Mouse (Mus musculus) 416B (cell line): ENCODE results near the gene Lgr6.
A peak's percentile ranks its signal among the peaks of the same experiment; 100 is the strongest.
"Not testable (repeated sequence)": the region's sequence is repeated elsewhere in the genome, so short reads cannot be mapped to it uniquely, and the experiment has no call there.

Experiments used
- DNase-seq: peaks from one replicate; pipeline ENCODE4 v3.0.0; 2011; ENCODE audit warnings: low read depth

Lgr6 gene

DNA sequence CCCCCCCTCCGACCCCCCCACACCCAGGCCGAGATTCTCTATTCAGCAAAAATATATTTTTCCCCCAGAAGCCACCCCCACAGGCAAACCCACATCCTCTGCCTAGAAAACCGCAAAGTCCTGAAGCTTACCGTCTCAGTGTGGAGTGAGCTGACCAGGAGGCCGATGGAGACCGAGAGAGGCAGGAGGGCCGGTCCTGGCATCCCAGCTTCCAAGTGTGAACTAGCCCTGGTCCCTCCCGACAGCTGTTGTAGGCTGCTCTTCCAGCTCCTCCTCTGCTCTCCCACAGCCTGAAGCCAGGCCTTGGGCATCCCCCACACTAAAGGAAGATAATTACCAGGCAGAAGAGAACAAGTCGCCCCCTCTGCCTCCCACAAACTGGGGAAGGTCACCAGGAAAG lies 23.9 kb upstream of the Lgr6 start:
- peak; percentile 43 for DNase-seq

DNA sequence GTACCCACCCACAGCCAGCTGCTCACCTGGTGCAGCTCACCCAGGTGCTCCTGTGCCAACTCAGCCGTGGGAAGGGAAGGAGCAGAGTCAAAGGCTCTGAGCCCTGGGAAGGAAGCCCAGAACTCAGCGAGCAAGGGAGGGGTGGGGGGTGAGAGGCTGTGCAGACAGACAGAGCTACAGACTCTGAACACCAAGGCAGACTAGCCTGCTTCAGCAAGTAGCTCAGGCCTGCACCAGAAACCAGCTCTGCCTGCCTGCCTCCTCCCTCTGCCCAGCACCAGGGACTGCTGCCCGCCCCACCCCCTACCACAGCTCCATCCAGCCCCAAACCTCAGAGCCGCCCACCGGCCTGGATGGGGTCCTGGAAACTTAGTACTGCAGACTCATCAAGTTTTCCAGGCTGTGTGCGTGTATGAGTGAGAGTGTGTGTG lies 22.9 kb upstream of the Lgr6 start:
- DNase-seq = no peak

DNA sequence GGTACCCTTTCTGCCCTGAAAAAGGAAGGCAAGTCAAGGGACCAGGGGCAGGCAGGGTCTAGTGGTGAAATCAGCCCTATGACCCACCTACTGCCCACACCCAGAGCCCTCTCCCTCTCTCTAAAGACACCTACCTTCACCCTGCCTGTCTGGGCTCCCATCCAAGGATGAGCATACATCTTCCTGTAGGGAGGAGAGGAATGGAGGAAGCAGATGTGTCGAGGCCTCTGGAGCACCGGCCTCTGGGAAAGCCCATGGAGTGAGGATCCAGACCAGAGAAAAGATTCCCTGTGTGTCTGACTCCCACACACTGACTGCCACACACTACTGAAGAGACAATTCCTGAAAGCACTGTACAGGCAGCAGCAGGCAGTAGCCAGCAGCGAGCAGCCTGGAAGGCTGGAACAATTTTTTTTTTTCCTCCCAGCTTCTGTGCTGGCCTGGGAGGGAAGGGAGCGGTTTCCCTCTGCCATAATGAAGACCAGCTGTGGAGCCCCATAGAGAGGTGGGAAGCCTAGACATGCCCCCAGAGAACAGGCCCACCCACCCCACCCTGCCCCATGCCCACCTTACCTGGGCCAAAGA lies 21.5 kb upstream of the Lgr6 start:
- no peak for DNase-seq

GRCm38 (mm10) chr1:135125990-135126389 lies 20.9 kb upstream of the Lgr6 start:
- no peak for DNase-seq

GRCm38 (mm10) chr1:135124573-135125363 lies 19.7 kb upstream of the Lgr6 start:
- no peak for DNase-seq

DNA sequence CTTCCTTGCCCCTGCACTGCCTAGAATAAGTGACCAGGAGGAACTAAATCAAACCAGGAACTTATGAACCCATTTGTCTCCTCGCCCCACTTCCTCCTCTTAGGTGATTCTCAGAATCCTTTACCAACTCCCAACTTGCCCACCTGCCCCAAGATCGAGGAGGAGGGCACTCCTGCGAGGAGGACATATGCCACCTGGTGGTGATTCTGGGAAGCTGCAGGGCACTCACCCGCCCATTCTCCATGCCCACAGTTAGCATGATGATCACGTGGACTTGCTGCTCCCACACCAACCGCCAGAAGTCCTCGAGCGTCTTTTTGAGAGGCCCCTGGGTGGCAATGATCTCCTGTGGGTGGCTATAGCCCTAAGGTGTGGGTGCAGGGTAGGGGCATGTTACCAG lies 7.6 kb upstream of the Lgr6 start:
- DNase-seq = peak; percentile 78

DNA sequence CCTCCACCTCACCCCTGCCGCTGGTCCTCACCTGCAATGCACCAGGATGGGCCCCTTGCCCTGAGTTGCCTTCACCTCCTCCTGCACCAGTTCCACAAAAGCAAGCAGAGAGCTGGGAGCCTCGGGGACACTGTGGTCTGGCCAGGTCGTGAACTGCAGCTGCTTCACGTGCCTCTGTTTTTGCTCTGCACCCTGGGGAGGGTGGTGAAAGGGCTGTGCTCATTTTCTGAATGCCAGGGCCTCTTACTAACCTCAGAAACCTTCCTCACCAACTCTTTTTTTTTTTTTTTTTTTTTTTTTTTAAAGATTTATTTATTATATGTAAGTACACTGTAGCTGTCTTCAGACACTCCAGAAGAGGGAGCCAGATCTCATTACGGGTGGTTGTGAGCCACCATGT lies 6.2 kb upstream of the Lgr6 start:
- DNase-seq = not testable (repeated sequence)

- DNase-seq = peak; percentile 66
Measured at GRCm38 (mm10) chr1:135110075-135110474, 5.0 kb upstream of the Lgr6 start.

- DNase-seq = peak; percentile 69
Measured at GRCm38 (mm10) chr1:135108611-135109010, 3.5 kb upstream of the Lgr6 start.

GRCm38 (mm10) chr1:135105951-135106350 lies 875 bp upstream of the Lgr6 start:
- peak; percentile 79 for DNase-seq

- DNase-seq = no peak
Measured at GRCm38 (mm10) chr1:135100400-135100799, 4.7 kb downstream of the Lgr6 start.

DNA sequence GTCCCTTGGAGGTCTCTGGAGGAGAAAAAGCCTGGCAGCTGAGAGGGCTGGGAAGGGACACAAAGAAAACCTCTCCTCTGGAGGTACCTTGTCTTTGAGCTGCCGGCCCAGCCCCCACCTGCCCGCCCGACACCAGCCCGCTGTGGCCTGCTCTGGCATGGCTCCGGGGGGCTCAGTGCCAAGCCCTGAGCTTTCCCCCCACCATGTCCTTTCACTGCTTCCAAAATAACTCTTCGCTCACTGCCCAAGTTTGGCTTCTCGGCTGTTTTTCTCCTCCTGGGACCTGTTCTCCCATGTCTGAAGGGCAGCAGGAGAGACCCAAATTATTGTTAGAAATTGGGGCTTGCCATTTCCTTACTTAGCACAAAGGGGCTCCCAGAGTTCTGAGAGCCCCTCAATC lies 6.6 kb downstream of the Lgr6 start:
- no peak for DNase-seq

GRCm38 (mm10) chr1:135097441-135097840 lies 7.6 kb downstream of the Lgr6 start:
- no peak for DNase-seq

DNA sequence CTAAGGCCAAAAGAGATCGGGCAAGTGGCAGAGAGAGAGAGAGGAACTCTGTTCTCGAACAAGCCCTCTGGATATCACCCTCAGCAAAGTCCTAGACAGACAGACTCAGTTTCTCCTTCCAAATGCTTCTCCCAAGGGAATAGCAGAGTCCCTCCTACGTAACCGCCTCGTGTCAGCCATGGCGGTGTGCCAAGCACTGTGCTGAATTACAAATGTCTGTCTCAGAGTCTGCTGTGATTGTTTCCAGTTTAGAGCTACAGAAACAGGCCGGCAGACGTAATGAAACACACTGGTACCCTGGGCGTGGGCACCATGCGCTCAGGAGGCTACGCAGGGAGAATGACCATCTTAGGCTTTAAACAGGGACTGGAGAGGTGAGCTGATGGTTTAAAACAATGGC lies 8.8 kb downstream of the Lgr6 start:
- DNase-seq = no peak

DNA sequence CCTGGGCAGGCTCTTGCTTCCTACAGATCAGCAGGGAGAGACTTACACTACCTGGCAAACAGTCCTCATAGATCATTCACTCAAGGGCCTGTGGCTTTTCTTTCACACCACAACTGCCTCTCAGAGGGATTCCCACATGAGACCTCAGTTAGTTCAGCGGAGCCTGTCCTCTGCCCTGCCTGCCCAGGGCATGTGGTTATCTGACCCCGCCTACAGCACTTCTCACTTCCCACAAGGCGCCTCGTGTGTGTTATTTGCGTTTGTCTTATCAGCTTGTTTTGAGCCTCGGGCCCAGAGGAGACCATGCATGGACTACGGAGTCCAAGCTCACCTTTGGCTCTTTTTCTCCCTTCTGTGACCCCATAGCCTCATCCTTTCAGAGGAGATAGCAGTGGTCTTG lies 9.9 kb downstream of the Lgr6 start:
- peak; percentile 63 for DNase-seq

DNA sequence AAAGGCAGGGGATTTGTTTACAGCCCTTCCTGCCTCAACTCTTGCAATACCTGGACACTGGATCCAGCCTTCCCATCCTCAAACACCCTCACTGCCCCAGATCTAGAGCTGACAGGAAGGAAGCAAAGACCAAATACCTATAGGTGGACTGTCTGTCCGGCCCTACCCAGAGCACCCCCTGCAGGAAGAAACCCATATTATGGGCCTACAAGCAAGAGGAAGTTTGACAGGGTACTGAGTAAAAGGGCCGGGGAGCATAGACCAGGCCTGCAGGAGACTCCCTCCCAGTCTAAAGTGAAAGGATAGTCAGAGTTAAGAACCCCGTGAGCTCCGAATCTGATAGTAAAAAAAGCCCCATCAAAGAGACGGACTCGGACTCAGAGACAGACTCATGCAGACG lies 10.4 kb downstream of the Lgr6 start:
- DNase-seq = peak; percentile 22

GRCm38 (mm10) chr1:135090914-135091313 lies 14.2 kb downstream of the Lgr6 start:
- no peak for DNase-seq

- DNase-seq = no peak
Measured at GRCm38 (mm10) chr1:135089626-135090025, 15.4 kb downstream of the Lgr6 start.

GRCm38 (mm10) chr1:135087414-135087813 lies 17.7 kb downstream of the Lgr6 start:
- DNase-seq = no peak

- DNase-seq = no peak
Measured at GRCm38 (mm10) chr1:135086015-135086414, 19.1 kb downstream of the Lgr6 start.

GRCm38 (mm10) chr1:135085296-135085871 lies 19.7 kb downstream of the Lgr6 start:
- DNase-seq = no peak

GRCm38 (mm10) chr1:135083465-135083864 lies 21.6 kb downstream of the Lgr6 start:
- no peak for DNase-seq

GRCm38 (mm10) chr1:135082267-135082666 lies 22.8 kb downstream of the Lgr6 start:
- peak; percentile 47 for DNase-seq
